Mouse (Mus musculus) MN1 (cell line): ENCODE data around the gene Hddc3.
"Not testable (repeated sequence)": the region's sequence is repeated elsewhere in the genome, so short reads cannot be mapped to it uniquely, and the experiment has no call there.

Source experiments
- DNase-seq: peaks from one replicate; pipeline ENCODE4 v3.0.0-alpha.2; 2016; ENCODE audit warnings: low spot score

The Hddc3 gene

GRCm38 (mm10) chr7:80342858-80343257, at the start of gene Hddc3:
TSS of gene Hddc3 (plus strand) at chr7:80343104.
- DNase-seq: peak; percentile 96

DNA sequence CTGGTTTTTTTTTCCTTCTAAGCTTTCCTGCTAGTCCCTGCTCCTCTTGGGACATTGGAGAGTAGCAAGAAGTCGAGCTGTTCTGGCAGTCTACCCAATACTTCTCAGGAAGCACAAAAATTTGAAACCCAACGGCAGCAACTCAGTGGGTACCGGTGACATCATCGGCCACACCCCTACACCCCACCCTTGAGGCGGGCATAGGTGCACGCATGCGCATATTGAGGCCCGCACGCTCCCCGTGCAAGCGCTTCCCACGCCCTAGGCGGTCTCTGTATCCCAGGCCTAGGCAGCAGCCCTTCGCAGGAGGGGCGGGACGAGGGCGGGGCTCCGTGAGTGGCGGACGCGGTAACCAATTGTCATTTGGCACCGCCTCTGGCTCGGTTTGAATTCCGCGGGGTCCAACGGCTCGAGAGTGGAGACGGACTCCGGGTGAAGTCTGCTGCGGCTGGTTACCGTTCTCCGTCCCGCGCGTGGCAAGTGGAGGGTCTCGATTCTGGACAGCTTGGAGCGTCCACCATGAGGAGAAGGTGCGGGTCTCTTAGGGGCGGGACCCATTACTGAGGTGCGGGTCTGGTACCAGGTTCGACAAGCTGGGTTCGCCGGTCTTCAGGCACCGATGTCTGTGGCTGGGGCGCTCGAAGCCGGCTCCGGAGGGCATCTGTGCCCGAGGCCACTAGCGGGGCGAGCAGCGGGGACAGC, 48.7 kb upstream of the Hddc3 start, which contains the start of gene Prc1:
Prc1 (plus strand) TSS at position 389 of the 702 bp plus-strand sequence.
- peak; percentile 98 for DNase-seq

GRCm38 (mm10) chr7:80294764-80295648, 47.9 kb upstream of the Hddc3 start:
- peak; percentile 60 for DNase-seq

GRCm38 (mm10) chr7:80296462-80296861, 46.4 kb upstream of the Hddc3 start:
- no peak for DNase-seq

DNA sequence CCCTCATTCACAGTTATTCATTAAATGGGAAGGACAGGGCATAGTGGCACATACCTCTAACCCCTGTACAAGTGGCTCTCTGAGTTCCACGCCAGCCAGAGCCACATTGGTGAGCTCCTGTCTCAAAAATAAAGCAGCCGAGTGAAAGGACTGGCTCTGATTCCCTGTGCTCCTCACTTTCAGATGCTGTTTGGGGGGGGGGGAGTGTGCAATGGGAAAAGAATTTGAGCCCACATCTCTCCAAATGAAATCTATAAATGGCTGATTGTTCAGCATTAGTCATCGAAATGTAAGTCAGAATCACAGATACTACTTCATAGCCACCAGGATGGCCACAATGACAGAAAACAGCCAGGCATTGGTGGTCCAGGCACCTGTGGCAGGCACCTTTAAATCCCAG, 45.9 kb upstream of the Hddc3 start:
- DNase-seq: no peak

DNA sequence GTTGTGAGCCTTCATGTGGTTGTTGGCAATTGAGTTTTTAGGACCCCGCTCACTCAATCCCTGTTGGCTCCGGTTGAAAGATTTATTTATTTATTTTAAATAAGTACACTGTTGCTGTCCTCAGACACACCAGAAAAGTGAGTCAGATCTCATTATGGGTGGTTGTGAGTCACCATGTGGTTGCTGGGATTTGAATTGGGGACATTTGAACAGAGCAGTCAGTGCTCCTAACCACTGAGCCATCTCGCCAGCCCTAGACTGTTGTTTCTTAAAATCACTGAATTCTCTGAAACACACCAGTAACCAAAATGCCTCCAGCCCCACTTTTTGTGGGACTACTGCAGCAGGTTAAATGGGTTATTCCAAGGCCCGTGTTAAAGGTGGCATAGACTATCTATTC, 44.1 kb upstream of the Hddc3 start:
- no peak for DNase-seq

GRCm38 (mm10) chr7:80299568-80299967, 43.3 kb upstream of the Hddc3 start:
- DNase-seq: no peak

GRCm38 (mm10) chr7:80301522-80301921, 41.4 kb upstream of the Hddc3 start:
- DNase-seq: peak; percentile 26

DNA sequence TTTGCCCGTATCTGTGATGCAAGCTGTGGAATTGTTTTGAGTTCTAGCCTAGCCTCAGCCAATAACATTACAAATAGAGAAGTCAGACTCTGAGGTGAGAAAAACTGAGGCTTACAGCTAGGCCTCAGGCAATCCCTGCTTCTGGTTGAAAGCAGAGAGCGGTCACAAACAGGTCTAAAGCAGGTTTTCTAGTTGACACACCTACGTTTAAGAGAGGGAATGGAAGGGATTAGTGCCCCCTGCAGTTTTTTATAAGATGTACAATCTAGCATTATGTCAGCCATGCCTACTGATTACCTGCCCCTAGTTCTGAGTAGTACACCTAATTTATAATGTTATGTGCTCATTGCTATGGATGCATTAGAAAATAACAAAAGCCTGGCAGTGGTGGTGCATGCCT, 35.1 kb upstream of the Hddc3 start:
- DNase-seq: no peak

GRCm38 (mm10) chr7:80310771-80311170, 32.1 kb upstream of the Hddc3 start:
- DNase-seq: peak; percentile 78

- DNase-seq: no peak
These were observed 27.2 kb upstream of the Hddc3 start for GRCm38 (mm10) chr7:80315733-80316132.

DNA sequence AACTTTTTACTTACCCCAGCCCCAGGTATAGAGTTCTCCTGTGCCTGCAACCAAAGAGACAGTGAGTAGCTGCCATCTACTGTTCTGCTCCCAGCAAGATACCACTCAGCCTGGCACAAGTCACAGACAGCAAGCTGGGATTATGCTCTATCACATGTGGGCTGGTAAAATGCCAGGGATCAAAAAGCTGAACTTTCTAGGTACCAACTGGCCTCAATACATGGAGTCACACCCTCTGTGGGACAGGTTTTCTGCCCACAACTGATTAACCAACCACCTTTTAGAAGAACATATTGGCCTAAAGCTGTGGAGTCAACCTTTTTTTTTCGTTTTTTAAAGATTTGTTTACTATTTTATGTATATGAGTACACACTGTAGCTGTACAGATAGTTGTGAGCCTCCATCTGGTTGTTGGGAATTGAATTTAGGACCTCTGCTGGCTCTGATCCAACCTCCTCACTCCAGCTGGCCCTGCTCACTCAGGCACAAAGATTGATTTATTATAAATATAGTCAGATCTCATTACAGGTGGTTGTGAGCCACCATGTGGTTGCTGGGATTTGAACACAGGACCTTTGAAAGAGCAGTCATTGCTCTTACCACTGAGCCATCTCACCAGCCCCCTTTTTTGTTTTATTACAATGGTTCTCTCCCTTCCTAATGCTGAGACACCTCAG, 25.3 kb upstream of the Hddc3 start:
- peak; percentile 75 for DNase-seq

GRCm38 (mm10) chr7:80318670-80319069, 24.2 kb upstream of the Hddc3 start:
- DNase-seq: no peak

DNA sequence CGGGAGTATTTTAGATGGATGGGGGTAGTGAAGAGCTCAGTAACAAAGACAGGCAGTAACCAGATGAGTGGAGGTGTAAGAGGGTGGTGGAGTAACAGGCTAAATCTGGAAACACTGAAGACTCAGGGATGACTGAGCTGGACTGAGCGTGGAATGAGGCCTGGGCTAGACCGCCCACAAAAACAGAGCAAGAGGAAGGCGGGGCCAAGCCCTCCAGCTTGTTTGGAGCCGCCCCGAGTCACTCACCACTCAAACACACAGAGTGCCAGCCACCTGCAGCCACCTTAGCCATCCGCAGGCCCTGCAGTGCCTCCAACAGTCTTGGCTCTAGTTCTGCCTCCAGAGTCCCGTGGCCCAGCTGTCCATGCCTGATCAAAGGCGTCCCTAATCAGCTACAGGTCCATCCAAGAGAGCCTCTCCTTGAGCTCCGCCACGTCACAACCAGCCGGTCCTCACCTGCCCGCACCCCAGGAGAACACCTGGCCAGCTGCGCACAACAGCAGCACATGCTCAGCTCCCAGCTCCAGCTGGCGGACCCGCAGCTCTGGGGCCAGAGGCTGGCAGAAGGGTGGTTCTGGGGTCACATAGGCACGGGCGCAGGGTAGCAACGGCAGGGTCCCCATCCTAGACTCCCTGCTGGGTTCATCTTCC, 22.9 kb upstream of the Hddc3 start:
- DNase-seq: no peak

GRCm38 (mm10) chr7:80323336-80323735, 19.6 kb upstream of the Hddc3 start:
- no peak for DNase-seq

GRCm38 (mm10) chr7:80324043-80324815, 18.7 kb upstream of the Hddc3 start, which contains the start of gene Rccd1:
TSS of gene Rccd1 (minus strand) at chr7:80324454.
- peak; percentile 95 for DNase-seq

DNA sequence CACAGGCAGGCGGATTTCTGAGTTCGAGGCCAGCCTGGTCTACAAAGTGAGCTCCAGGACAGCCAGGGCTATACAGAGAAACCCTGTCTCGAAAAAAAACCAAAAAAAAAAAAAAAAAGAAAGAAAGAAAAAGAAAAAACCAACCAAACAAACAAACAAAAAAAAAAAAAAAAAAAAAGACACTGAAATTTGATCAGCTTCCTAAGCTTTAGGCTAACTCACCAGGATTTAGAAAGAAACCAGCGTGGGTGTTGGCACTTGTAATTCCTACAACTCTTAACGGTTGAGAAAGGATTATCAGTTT, 18.1 kb upstream of the Hddc3 start:
- DNase-seq: not testable (repeated sequence)

DNA sequence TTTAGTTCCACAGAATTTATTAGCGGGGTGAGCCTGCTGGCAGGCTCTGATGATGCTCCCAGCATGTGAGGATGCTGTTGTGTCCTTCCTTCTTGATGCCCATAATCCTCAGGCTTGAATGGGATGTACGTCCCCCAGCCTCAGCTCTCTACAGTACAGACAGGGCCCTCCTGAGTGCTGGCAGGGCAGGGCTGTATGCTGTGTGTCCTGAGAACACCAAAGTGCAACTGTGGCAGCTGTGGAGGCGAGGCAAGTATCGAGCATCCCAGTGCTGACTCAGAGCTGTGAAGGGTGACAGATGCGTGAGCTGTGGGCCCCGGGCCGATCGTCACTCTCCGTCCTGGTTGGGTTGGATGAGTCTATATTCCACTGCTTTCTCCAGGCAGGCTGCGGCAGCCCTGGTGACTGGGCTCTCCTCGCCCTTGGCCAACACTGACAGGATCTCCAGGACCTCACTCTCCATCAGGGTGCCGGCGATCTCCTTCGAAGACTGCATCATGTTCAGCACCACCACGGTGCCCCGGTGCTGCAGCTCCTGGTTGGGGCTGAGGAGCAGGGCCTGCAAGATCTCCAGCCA, 17.5 kb upstream of the Hddc3 start:
- peak; percentile 43 for DNase-seq

GRCm38 (mm10) chr7:80326076-80326475, 16.8 kb upstream of the Hddc3 start:
- DNase-seq: no peak

GRCm38 (mm10) chr7:80330278-80330677, 12.6 kb upstream of the Hddc3 start:
- DNase-seq: no peak

DNA sequence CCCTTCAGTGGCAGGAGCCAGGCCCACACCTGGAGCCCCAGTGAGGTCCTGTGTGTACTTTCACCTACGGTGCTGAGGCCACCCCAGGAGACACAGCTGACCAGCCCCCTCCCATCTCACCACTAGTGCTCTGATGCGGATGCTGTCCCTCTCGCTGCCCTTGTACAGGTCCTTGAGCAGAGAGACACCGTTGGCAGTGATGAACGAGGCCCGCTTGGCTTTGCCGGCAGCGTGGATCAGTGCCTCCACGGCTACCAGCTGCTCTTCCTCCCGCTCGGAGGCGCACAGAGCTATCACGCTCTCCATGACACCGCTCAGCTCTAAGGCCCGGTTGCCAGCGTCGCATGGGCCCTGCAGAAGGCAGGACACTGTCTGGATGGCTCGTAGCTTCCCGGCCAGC, 11.5 kb upstream of the Hddc3 start:
- DNase-seq: no peak
